Mouse (Mus musculus) kidney, postnatal 25 days (tissue): ENCODE data around the gene Irgq.
A peak's percentile ranks its signal among the peaks of the same experiment; 100 is the strongest.
"Not testable (repeated sequence)": the region's sequence is repeated elsewhere in the genome, so short reads cannot be mapped to it uniquely, and the experiment has no call there.

Source experiments
- DNase-seq, 2 experiments: peaks; one replicate each; pipeline ENCODE4 v3.0.0; 2021; ENCODE audit warnings: mixed read lengths in 2 of 2

The Irgq gene

DNA sequence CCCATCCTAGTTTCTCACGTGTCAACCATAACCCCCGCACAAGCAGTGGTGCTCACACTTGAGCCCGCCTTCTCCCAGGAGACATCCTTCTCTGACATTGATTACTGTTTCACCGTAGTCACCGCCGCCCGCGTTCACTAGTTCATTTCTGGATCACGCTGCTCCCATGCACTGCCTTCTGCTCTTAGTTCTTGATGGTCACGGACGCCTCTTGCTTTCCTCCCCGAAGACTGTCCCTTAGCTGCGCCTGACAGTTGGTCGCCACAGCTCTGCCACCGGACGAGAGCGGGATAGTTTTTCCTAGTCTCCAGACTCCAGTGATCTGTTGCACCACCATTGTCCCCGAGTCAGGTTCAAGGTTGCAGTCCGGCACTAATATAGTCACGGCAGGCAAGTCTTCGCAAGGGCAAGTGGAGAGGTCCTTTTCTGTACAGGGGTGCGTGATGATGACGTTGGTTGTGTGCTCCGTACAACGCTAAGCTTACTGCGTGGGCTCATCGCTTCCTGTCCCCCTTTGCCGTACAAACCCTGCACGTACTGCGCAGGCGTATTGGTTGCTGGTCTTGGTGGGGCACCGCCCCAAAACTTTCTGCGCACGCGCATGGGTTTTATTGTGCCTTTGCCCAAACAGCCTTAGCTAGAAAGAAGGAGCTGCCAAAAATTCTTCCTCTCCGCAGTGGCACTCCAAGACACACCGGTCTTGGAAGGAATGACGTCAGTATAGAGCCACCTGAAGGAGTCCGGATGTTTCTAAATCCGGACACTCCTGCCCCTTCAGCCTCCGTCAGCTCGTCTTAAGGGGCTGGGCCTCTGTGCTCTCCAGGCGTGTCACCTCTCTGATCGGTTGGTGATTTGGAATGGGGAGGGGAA, at the start of gene Irgq:
TSS of gene Irgq (plus strand) at position 628 of the 870 bp plus-strand sequence.
- peak; percentile 99 for DNase-seq

GRCm38 (mm10) chr7:24480986-24481473, 49.5 kb upstream of the Irgq start:
- DNase-seq, result no peak

DNA sequence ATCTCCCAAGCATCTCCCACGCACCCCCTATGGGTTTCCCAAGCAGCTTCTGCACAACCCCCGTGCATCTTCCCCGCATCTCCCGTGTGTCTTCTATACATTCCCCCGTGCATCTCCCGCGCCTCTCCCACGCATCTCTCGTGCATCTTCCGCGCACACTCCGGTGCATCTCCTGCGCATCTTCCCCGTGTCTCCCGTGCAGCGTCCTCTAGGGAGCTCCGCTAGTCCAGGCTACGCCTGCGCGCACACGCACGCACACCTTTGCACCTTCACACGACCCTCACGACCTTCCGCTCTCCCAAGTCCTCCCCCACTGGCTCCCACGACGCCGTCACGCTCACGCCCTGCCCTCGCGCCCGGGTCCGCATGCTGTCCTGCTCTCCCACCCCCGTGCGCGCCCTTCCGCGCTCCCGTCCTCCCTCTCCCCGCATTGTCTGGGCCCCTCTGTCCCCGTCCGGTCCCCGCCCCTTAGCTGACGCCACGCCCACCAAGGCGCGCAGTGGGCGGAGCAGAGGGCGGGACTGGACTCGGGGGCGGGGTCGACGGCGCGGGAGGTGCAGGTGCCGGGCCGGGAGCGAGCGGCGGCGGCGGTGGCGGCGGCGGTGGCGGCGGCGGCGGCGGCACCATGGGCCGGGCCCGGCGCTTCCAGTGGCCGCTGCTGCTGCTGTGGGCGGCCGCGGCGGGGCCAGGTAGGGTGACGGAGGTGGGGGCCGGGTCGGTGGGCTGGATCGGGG, 48.8 kb upstream of the Irgq start, which contains the start of gene Cadm4:
TSS of gene Cadm4 (plus strand) at position 550 of the 734 bp plus-strand sequence.
- peak; percentile 83 to 89 for DNase-seq

DNA sequence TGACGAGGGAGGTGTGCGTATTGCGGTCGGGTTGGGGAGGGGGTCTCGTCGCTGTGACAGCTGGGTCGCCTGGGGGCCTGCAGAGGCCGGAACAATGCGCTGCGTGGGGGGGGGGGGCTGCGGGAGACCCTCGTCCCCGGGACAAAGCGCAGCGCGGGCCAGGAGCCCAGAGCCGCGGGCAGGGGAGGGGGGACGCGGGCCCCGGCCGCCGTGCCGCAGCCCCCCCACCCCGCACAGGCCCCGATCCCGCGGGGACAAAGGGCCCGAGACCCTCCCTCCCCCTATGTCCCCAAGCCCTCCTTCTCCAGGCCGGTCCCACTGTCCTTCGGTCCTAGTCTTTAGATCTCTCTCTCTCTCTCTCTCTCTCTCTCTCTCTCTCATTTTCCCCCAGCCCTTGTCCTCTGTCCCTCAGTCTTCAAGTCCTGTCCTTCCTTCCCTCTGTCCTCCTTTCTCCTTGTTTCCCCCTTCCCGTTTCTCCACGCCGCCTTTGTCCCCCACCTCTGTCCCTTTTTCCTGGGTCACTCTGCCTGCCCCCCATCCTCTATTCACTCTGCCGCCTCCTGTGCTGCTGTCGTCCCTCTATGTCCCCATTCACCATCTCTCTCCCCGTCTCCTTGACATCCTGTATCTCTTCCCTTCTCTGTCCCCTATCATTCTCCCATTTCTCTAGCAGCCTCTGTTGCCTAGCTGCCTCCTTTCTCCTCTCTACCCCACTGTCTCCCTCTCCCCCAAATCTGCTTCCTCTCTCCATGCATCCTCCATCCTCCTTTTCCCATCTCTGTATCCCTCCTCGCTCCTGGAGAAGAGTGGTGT, 48.1 kb upstream of the Irgq start:
- no peak for DNase-seq

GRCm38 (mm10) chr7:24483291-24483690, 47.2 kb upstream of the Irgq start:
- not testable (repeated sequence) for DNase-seq

- no peak for DNase-seq
Measured at GRCm38 (mm10) chr7:24485481-24485880, 45.0 kb upstream of the Irgq start.

DNA sequence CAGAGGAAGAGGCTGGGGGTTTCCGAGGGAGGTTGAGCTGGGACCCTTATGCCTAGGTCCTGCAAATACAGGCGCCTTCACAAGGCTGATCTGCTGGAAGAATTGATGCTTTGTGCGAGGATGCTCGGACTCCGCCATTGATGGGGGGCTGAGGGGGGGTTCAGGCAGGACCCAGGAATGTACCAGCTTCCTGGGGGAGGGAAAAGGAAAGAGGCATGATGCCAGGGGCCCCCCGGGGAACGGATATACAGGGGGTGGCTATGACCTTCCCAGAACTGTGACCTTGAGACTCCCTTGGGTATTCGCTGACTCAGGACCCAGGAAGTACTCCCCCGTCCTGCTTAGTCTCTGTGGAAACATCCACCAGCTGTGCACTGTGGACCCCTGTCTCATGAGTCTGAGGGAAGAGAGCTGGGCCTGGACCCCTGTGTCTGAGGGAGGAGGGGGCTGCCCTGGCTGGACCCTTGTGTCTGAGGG, 43.8 kb upstream of the Irgq start:
- no peak for DNase-seq

GRCm38 (mm10) chr7:24487403-24487802, 43.1 kb upstream of the Irgq start:
- DNase-seq, result no peak

DNA sequence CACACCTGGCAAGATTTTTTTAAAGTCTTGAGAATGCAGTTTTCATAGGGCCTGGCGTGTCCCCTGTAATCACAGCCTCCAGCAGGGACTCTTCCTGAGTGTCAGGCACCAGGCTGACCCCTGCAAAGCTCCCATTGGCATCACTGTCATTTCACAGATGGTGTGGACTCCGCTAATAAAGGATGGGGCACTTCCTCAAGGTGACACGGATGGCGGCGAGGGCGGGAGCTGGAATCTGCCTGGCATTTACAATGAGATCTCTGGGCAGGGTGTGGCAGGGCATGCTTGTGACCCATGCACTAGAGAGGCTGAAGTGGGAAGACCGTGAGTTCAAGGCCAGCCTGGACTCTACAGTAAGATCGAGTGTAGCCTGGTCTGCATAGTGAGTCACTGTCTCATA, 42.2 kb upstream of the Irgq start:
- no peak for DNase-seq

DNA sequence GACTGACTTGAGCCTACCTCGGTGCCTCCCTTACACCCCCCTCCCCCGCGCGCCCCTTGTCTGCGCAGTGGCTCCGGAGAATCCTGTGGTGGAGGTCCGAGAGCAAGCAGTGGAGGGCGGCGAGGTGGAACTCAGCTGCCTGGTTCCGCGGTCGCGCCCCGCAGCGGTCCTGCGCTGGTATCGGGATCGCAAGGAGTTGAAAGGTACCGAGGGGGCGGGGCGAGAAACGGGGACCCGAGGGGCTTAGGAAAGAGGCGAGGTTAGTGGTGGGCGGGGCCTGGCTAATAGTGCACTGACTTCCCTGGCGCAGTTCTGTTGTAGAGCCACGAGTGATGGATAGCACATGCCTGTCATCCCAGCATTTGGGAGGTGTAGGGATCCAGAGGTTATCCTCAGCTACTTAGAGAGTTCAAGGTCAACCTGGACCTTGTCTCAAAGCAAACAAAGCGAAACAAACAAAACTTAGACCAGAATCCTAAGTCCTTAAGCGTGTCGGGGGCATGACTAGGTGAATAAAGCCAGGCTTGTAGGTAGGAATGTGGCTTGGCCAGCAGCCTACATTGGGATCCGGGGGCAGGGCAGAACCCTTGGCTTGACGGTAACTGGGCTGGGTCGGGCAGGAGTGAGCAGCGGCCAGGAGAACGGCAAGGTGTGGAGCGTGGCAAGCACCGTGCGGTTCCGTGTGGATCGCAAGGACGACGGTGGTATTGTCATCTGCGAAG, 30.5 kb upstream of the Irgq start:
- peak; percentile 32 to 63 for DNase-seq

GRCm38 (mm10) chr7:24500929-24501328, 29.6 kb upstream of the Irgq start:
- peak in 1 of 2 experiments; percentile 45 for DNase-seq

GRCm38 (mm10) chr7:24501492-24501891, 29.0 kb upstream of the Irgq start:
- peak in 1 of 2 experiments; percentile 37 for DNase-seq

GRCm38 (mm10) chr7:24504004-24504403, 26.5 kb upstream of the Irgq start:
- DNase-seq, result no peak

- no peak for DNase-seq
Measured at GRCm38 (mm10) chr7:24504868-24505267, 25.6 kb upstream of the Irgq start.

GRCm38 (mm10) chr7:24505447-24506064, 24.9 kb upstream of the Irgq start:
- DNase-seq, result peak in 1 of 2 experiments; percentile 38

GRCm38 (mm10) chr7:24506065-24506459, 24.4 kb upstream of the Irgq start:
- peak; percentile 53 to 63 for DNase-seq

DNA sequence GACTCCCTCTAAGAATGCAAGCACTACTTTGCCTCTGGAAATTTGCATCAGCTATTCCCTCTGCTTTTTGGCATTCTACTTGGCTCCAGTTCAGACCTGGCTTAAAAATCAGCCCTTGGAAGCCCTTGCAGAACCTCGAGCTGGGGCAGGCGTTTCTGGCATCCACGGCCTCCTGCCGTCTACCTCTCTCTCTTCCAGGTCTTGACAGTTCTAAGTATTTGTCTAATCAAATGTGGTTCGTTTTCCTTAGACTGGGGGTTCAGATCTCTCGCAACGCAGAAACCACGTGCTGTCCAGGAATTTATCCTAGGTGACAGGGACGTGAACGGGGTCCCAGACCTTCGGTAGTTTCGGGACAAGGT, 24.0 kb upstream of the Irgq start:
- DNase-seq, result peak; percentile 70 to 72

- DNase-seq, result peak; percentile 91 to 95
Measured at GRCm38 (mm10) chr7:24506838-24507725, 23.4 kb upstream of the Irgq start, which contains the start of gene Zfp428. Zfp428 (plus strand) TSS chr7:24507006.

DNA sequence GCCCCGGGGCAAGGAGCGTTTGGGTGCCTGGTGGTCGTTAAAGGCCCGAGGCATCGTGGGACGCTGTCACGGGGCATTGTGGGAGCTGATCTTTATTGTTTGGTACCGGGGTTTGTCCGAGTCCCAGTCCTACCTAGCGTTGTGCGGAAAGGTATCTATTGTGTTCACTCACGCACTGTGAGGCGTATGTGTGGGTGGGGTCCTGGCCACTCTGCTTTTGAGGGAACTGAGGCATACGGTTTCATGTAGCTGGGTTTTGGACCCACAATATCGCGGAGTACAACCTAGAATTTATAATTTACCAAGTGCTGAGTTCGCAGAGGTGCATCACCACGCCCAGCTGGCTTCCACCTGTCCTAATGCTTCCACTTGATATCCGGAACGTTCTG, 22.8 kb upstream of the Irgq start:
- no peak for DNase-seq

GRCm38 (mm10) chr7:24512355-24512754, 18.1 kb upstream of the Irgq start, which contains the start of gene AC161166.1:
AC161166.1 (minus strand) TSS chr7:24512455.
- DNase-seq, result no peak
